Mouse (Mus musculus) brown adipose tissue, adult 24 weeks (tissue): ENCODE results near the gene Olfr547. TPM values are rescaled to one million over a fixed set of nuclear protein-coding genes. Genes with fewer than 3 reads are reported as not detected.
"Not testable (repeated sequence)": the region's sequence is repeated elsewhere in the genome, so short reads cannot be mapped to it uniquely, and the experiment has no call there.

Experiments used
- H3K27ac ChIP-seq: fragments of 200-500 bp; replicated peaks from 2 replicates; pipeline ENCODE4 v1.5.1; 2012; ENCODE audit warnings: low read depth, mild to moderate bottlenecking, low read length
- H3K4me1 ChIP-seq: fragments of 200-500 bp; 2 replicates; pipeline ENCODE4 v1.6.1; 2012; ENCODE audit warnings: low read length, mixed read lengths; ENCODE audit not compliant: control insufficient read depth, insufficient read depth, insufficient read length
- H3K4me3 ChIP-seq: fragments of 200-500 bp; 2 replicates; pipeline ENCODE4 v1.5.1; 2012; ENCODE audit warnings: low read depth, mild to moderate bottlenecking, low read length, moderate library complexity; ENCODE audit not compliant: insufficient read depth
- polyA plus RNA-seq: library from polyadenylated mRNA; stranded (reverse); fragments of >200 nt; gene quantifications from 2 replicates; pipeline ENCODE4 v1.2.4, GENCODE M21; 2012; ENCODE audit not compliant: missing spikeins, insufficient read depth, insufficient read length

Gene Olfr547
- not detected in 2 replicates for polyA plus RNA-seq

- Histone ChIP-seq H3K27ac (no peak within 1 kb of the TSS), H3K4me3 (no peak within 1 kb of the TSS), H3K4me1 (no peaks in the 10 kb centered on the region)
Measured at GRCm38 (mm10) chr7:102534449-102534848, at the start of gene Olfr547. TSS of gene Olfr547 (plus strand) at chr7:102534749.

- not testable (repeated sequence) for H3K27ac ChIP-seq, H3K4me3 ChIP-seq, H3K4me1 ChIP-seq
Measured at GRCm38 (mm10) chr7:102484766-102485165, 49.8 kb upstream of the Olfr547 start.

GRCm38 (mm10) chr7:102486105-102486504 is 48.4 kb upstream of the Olfr547 start:
- Histone ChIP-seq H3K4me1 (peaks cover 2% of the 10 kb centered on the region; the same call in 1 of the 2 replicates), H3K27ac (no peak overlapping the region)

GRCm38 (mm10) chr7:102488161-102488560 is 46.4 kb upstream of the Olfr547 start, which contains the start of gene Olfr544:
TSS of gene Olfr544 (minus strand) at chr7:102488313.
- peaks cover 2% of the 10 kb centered on the region; the same call in 1 of the 2 replicates for H3K4me1 ChIP-seq
- H3K27ac ChIP-seq = no peak within 1 kb of the TSS
- H3K4me3 ChIP-seq = no peak within 1 kb of the TSS

More at GRCm38 (mm10) chr7:102486105-102486504, 48.4 kb upstream of the Olfr547 start:
- no peak overlapping the region for H3K4me3 ChIP-seq

DNA sequence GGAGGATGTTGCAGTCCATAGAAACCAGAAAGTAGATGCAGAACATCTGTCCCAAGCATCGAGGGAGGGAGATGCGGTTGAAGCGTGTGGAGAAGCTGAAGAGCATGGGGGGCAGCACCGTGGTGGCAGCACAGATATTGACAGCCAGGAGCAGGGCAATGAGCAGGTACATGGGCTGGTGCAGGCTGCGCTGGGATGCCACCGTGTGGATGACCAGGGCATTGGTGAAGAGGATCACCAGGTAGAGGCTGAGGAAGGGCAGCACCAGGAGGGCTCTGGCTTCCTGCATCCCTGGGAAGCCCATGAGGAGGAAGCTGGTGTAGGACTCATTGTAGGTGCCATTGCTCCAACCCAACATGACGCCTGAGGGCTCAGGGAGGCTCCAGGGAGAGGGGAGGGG is 40.1 kb upstream of the Olfr547 start:
- not testable (repeated sequence) for H3K4me1 ChIP-seq, H3K27ac ChIP-seq, H3K4me3 ChIP-seq

DNA sequence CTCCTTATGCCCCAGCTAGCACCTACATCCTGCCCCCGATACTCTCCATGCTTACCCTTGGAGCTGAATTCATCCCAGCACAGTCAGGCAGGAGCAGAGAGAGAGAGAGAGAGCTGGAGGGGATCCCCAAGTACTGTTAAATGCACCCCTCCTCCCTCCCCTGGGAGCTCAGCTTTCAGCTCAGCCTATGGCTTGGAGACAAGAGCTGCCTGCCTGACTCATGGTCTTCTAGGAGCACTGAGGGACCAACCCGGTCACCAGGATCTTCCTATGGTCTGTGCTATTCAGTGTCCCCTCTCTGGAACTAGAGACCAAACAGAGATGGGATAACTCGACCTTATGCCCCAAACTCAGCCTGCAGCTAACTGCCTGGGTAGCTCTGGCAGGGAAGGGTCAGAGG is 35.1 kb upstream of the Olfr547 start, which contains the start of gene Olfr545:
Gene Olfr545, minus strand, starts transcription at position 101 of the 400 bp plus-strand sequence.
- H3K4me1 ChIP-seq = no peaks in the 10 kb centered on the region
- H3K4me3 ChIP-seq = no peak within 1 kb of the TSS
- no peak within 1 kb of the TSS for H3K27ac ChIP-seq

- no peak overlapping the region for H3K27ac ChIP-seq
- no peak overlapping the region for H3K4me3 ChIP-seq
- no peaks in the 10 kb centered on the region for H3K4me1 ChIP-seq
Measured at GRCm38 (mm10) chr7:102501986-102502385, 32.6 kb upstream of the Olfr547 start.

DNA sequence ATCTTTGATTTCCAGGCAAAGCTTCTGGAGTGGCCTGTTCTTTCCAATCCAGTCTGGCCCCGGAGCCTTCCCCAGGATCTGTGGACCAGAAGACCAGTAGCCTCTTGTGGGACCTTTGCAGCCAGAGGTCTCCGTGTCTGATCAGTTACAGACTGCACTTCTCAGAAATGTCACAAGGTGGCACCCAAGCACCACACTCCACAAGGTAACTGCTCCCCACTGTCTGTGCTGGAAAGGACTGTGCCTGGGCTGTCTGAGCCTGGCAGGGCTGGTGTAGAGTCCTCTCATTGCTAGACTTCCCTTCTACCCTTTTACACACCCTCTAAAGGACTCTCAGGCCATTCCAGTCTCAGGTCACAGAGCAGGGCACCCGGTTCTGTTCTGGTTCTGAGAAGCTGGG is 27.7 kb upstream of the Olfr547 start:
- Histone ChIP-seq H3K4me1 (no peaks in the 10 kb centered on the region), H3K4me3 (no peak overlapping the region), H3K27ac (no peak overlapping the region)

DNA sequence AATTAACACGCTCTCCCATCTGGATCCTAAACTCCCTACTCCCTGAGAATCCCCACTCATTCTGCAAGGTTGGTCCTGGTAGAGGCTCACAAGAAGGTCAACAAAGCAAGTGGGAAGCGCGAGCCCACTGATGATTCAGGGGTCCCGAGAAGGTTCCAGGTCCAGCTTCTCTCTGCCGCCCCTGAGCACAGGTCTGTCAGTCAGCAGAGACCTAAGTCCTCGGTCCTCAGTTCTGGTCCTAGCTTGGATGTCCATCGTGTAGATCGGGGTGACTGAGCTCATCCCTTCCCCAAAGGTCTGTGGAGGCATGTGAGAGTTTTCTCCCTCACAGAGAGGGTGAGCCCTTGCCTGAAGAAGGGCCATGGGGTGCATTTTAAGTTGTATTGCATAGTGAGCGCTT is 26.5 kb upstream of the Olfr547 start:
- H3K4me3 ChIP-seq = no peak overlapping the region
- no peak overlapping the region for H3K27ac ChIP-seq
- H3K4me1 ChIP-seq = no peaks in the 10 kb centered on the region

- no peaks in the 10 kb centered on the region for H3K4me1 ChIP-seq
- H3K27ac ChIP-seq = no peak overlapping the region
- H3K4me3 ChIP-seq = no peak overlapping the region
Measured at GRCm38 (mm10) chr7:102508666-102509065, 25.9 kb upstream of the Olfr547 start.

- no peak overlapping the region for H3K4me3 ChIP-seq
- no peaks in the 10 kb centered on the region for H3K4me1 ChIP-seq
- no peak overlapping the region for H3K27ac ChIP-seq
Measured at GRCm38 (mm10) chr7:102509726-102510125, 24.8 kb upstream of the Olfr547 start.

- no peak overlapping the region for H3K4me3 ChIP-seq
- no peak overlapping the region for H3K27ac ChIP-seq
- no peaks in the 10 kb centered on the region for H3K4me1 ChIP-seq
Measured at GRCm38 (mm10) chr7:102511927-102512326, 22.6 kb upstream of the Olfr547 start.

GRCm38 (mm10) chr7:102512814-102513435 is 21.6 kb upstream of the Olfr547 start:
- Histone ChIP-seq H3K4me3 (peak overlapping the region; percentile 40), H3K27ac (no peak overlapping the region), H3K4me1 (no peaks in the 10 kb centered on the region)

GRCm38 (mm10) chr7:102514144-102514543 is 20.4 kb upstream of the Olfr547 start:
- no peak overlapping the region for H3K27ac ChIP-seq
- H3K4me1 ChIP-seq = no peaks in the 10 kb centered on the region
- no peak overlapping the region for H3K4me3 ChIP-seq

DNA sequence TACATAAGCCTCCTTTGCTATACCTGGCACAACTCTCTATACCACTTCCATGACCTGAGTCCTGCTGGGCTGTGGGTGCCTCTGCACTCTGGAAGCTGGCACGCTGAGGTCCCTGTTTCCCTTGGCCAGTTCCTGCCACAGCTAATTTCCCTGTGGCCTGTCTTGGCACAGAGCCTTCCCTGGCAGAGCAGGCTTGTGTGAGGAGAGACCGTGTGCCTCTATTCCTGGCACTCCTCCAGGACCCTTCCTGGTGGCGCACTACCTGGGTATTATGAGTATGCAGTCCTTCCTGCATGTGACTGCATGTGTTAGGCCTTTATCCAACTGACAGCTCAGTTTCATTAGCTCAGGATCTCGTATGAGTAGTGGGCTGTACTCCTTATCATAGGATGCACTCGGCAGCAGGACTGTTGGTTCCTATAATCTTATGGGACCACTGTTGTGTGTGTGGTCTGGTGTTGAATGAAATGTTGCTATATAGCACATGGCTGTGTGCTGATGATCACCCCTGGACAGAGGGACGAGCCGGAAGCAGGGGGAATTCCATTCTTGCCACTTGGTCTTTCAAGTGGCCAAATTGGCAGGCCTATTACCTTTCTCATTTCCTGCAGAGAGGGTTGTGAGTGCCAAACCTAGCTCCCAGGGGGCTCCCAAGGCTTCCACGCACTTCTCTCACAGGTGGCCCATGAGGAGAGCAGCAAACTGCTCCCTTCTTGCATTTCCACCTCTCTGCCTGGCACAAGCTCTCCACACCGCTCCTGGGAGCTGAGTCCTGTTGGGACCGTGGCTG is 18.1 kb upstream of the Olfr547 start:
- no peak overlapping the region for H3K4me3 ChIP-seq
- no peak overlapping the region for H3K27ac ChIP-seq
- H3K4me1 ChIP-seq = no peaks in the 10 kb centered on the region

DNA sequence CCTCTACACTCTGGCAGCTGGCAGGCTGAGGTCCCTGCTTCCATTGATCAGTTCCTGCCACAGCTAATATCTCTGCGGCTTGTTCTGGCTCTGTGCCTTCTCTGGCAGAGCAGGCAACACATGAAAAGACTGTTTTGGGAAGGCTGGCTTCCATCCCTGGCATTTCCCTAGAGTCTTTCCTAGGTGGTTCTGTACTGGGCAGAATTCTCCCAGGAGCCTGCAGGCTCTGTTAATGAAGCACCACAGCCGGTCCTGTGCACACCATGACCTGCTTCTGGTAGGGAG is 17.6 kb upstream of the Olfr547 start:
- Histone ChIP-seq H3K4me1 (no peaks in the 10 kb centered on the region), H3K4me3 (no peak overlapping the region)

More for the DNA sequence above, 17.6 kb upstream of the Olfr547 start:
- no peak overlapping the region for H3K27ac ChIP-seq
